Mouse (Mus musculus): ENCODE data around the gene Lrrc4. TPM values are rescaled to one million over a fixed set of nuclear protein-coding genes. Genes with fewer than 3 reads are reported as not detected.

Gene Lrrc4
- polyA plus RNA-seq, 2 experiments: 0.61 to 0.99 TPM

- H3K4me3 ChIP-seq (replicated peaks; ENCODE audit: low read length): no peak overlapping the region
- ATAC-seq (ENCODE audit: low FRiP score, low read depth) (no peak), DNase-seq (ENCODE audit: low spot score) (no peak)
- no peak overlapping the region for H3K27ac ChIP-seq (replicated peaks; ENCODE audit: low read depth, low read length)
- TF ChIP-seq POLR2A (IDR thresholded peaks at IDR 0.05; ENCODE audit: borderline replicate concordance, extremely low read depth, insufficient read depth, insufficient read length): no peak
- H3K27me3 ChIP-seq (ENCODE audit: control insufficient read depth, insufficient read depth, low read length): no peaks in the 10 kb centered on the region
- no peaks in the 10 kb centered on the region for H3K9me3 ChIP-seq (ENCODE audit: control insufficient read depth, low read length)
- no peak overlapping the region for H3K4me2 ChIP-seq (replicated peaks; ENCODE audit: low read depth, low read length, severe bottlenecking)
- H3K9ac ChIP-seq (ENCODE audit: low read depth, low read length, severe bottlenecking): no peak overlapping the region
- peaks cover 22% of the 10 kb centered on the region for H3K36me3 ChIP-seq (ENCODE audit: control insufficient read depth, insufficient read depth, low read length)
- no peaks in the 10 kb centered on the region for H3K4me1 ChIP-seq (ENCODE audit: control insufficient read depth, insufficient read depth, low read length)
- 45% methylated on average over 9 of the region's 9 CpGs for WGBS
Observed at GRCm38 (mm10) chr6:28795380-28795779, 36.2 kb downstream of the Lrrc4 start.

DNA sequence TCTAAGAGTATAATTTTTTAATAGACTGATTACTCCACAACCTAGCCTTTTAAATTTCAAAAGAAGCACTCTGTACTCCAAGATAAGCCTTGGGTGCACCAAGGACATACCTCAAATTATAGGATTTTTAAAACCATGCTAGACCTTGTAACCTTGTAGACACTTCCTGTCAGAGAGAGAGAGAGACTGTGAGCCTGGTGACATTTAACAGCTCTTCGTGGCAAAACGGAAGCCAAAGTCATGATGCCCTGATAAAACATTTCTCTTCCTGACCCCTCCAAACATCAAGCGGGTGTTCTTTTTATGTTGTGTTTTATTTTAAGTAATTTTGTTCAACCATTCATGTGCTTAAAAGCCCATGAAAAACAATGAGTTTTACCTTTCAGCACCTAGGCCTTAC, 39.7 kb downstream of the Lrrc4 start:
- H3K4me1 ChIP-seq (ENCODE audit: control insufficient read depth, insufficient read depth, low read length): no peaks in the 10 kb centered on the region
- no peak overlapping the region for H3K4me2 ChIP-seq (replicated peaks; ENCODE audit: low read depth, low read length, severe bottlenecking)
- DNase-seq (ENCODE audit: low spot score) (no peak), ATAC-seq (ENCODE audit: low FRiP score, low read depth) (no peak)
- no peaks in the 10 kb centered on the region for H3K9me3 ChIP-seq (ENCODE audit: control insufficient read depth, low read length)
- no peak overlapping the region for H3K9ac ChIP-seq (ENCODE audit: low read depth, low read length, severe bottlenecking)
- H3K27ac ChIP-seq (replicated peaks; ENCODE audit: low read depth, low read length): no peak overlapping the region
- no peak overlapping the region for H3K4me3 ChIP-seq (replicated peaks; ENCODE audit: low read length)
- peaks cover 12% of the 10 kb centered on the region for H3K36me3 ChIP-seq (ENCODE audit: control insufficient read depth, insufficient read depth, low read length)
- no peaks in the 10 kb centered on the region for H3K27me3 ChIP-seq (ENCODE audit: control insufficient read depth, insufficient read depth, low read length)
- TF ChIP-seq POLR2A (IDR thresholded peaks at IDR 0.05; ENCODE audit: borderline replicate concordance, extremely low read depth, insufficient read depth, insufficient read length): no peak
- 84% methylated on average over 3 of the region's 3 CpGs for WGBS

DNA sequence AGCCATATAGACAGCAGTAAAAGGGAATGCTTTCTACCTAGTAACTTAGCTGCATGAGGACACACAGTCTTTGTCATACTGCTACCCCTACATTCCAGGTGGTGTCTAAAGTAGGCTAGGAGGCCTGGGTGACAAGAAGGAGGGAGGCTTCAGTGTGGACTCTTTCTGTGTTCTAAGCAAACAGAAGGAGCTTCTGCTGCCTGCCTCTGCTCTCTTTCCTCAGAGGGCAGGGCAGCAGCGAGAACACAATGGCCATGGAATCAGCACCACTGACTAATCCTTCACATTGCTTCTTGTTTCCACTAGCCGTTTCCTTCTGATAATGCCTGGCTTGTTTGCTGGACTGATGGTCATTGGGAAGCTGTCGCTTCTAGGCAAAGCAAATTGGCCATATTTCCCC, 40.4 kb downstream of the Lrrc4 start:
- TF ChIP-seq POLR2A (IDR thresholded peaks at IDR 0.05; ENCODE audit: borderline replicate concordance, extremely low read depth, insufficient read depth, insufficient read length): no peak
- Histone ChIP-seq H3K4me2 (replicated peaks; ENCODE audit: low read depth, low read length, severe bottlenecking) (no peak overlapping the region), H3K4me1 (ENCODE audit: control insufficient read depth, insufficient read depth, low read length) (no peaks in the 10 kb centered on the region), H3K4me3 (replicated peaks; ENCODE audit: low read length) (no peak overlapping the region), H3K27me3 (ENCODE audit: control insufficient read depth, insufficient read depth, low read length) (no peaks in the 10 kb centered on the region), H3K36me3 (ENCODE audit: control insufficient read depth, insufficient read depth, low read length) (peaks cover 6% of the 10 kb centered on the region), H3K9ac (ENCODE audit: low read depth, low read length, severe bottlenecking) (no peak overlapping the region), H3K27ac (replicated peaks; ENCODE audit: low read depth, low read length) (no peak overlapping the region), H3K9me3 (ENCODE audit: control insufficient read depth, low read length) (no peaks in the 10 kb centered on the region)
- ATAC-seq (ENCODE audit: low FRiP score, low read depth) (no peak), DNase-seq (ENCODE audit: low spot score) (no peak)
- WGBS: 80% methylated on average over 3 of the region's 3 CpGs

DNA sequence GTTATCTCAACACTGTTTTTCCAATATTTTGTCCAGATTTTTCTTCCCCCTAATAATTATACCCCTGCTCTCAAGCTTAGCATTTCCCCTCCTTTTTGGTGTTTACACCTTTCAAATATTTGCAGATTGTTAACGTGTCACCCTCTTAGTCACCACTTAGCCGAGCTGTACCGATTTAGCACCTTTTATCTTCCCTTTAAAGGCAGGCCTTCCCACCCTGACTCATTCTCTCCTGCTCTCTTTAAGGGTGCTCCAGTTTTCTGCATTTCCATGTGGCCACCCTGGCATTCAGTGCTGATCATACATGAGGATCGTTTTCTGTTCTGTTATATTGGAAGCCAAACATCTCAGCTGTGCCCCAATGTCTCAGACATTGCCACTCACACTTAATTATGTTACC, 41.9 kb downstream of the Lrrc4 start:
- no peaks in the 10 kb centered on the region; the same call in 1 of the 2 replicates for H3K36me3 ChIP-seq (ENCODE audit: control insufficient read depth, insufficient read depth, low read length)
- H3K4me2 ChIP-seq (replicated peaks; ENCODE audit: low read depth, low read length, severe bottlenecking): no peak overlapping the region
- H3K27ac ChIP-seq (replicated peaks; ENCODE audit: low read depth, low read length): no peak overlapping the region
- no peak for ATAC-seq (ENCODE audit: low FRiP score, low read depth)
- 59% methylated on average over 4 of the region's 4 CpGs for WGBS
- TF ChIP-seq POLR2A (IDR thresholded peaks at IDR 0.05; ENCODE audit: borderline replicate concordance, extremely low read depth, insufficient read depth, insufficient read length): no peak
- H3K4me1 ChIP-seq (ENCODE audit: control insufficient read depth, insufficient read depth, low read length): peaks cover 4% of the 10 kb centered on the region; the same call in 1 of the 2 replicates
- H3K9ac ChIP-seq (ENCODE audit: low read depth, low read length, severe bottlenecking): no peak overlapping the region
- no peaks in the 10 kb centered on the region for H3K9me3 ChIP-seq (ENCODE audit: control insufficient read depth, low read length)
- DNase-seq (ENCODE audit: low spot score): no peak
- no peak overlapping the region for H3K4me3 ChIP-seq (replicated peaks; ENCODE audit: low read length)
- no peaks in the 10 kb centered on the region for H3K27me3 ChIP-seq (ENCODE audit: control insufficient read depth, insufficient read depth, low read length)

DNA sequence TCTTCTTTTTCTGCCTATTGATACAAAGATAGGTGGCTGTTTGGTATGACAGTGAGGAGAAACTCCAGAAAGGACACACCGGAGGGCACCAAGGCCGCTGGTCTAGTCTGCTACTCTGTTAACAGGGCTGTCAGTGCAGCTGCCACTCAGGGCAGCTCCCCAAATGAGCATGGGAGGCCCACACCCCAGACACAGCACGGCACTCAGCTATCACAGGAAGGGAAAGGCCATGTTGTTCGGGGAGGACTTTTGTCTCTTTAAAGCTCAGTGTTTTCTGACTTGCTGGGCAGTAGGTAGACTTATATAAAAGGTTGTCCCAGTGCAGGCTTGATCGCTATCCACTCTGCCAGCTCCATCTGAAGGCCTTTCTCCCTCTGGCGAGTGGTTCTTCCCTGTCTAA, 44.4 kb downstream of the Lrrc4 start:
- TF ChIP-seq POLR2A (IDR thresholded peaks at IDR 0.05; ENCODE audit: borderline replicate concordance, extremely low read depth, insufficient read depth, insufficient read length): no peak
- no peak for ATAC-seq (ENCODE audit: low FRiP score, low read depth)

DNA sequence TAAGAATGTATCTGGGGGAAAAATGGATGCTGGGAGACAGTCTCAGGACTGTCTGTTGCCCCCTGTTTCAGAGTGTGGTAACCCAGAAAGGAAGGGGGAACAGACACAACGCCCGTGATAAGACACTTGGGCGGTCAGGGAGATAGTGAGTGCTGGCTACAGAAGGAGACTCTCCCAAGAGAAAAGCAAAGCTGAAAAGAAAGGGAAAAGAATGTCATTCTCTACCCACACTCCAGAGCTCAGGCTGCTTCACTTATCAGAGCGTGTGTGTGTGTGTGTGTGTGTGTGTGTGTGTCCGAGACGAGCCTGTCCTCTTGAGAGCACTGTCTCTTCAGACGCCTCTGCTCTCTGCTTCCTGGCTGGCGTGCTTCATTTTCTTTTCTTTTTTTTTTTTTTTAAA, 45.8 kb downstream of the Lrrc4 start:
- no peak for ATAC-seq (ENCODE audit: low FRiP score, low read depth)
- 86% methylated on average over 8 of the region's 8 CpGs for WGBS

More for the DNA sequence above, 44.4 kb downstream of the Lrrc4 start:
- H3K27me3 ChIP-seq (ENCODE audit: control insufficient read depth, insufficient read depth, low read length): no peaks in the 10 kb centered on the region
- no peaks in the 10 kb centered on the region for H3K9me3 ChIP-seq (ENCODE audit: control insufficient read depth, low read length)
- no peak overlapping the region for H3K4me3 ChIP-seq (replicated peaks; ENCODE audit: low read length)
- no peaks in the 10 kb centered on the region for H3K36me3 ChIP-seq (ENCODE audit: control insufficient read depth, insufficient read depth, low read length)
- no peak overlapping the region for H3K9ac ChIP-seq (ENCODE audit: low read depth, low read length, severe bottlenecking)
- no peak for DNase-seq (ENCODE audit: low spot score)
- H3K4me2 ChIP-seq (replicated peaks; ENCODE audit: low read depth, low read length, severe bottlenecking): no peak overlapping the region
- H3K4me1 ChIP-seq (ENCODE audit: control insufficient read depth, insufficient read depth, low read length): peaks cover 4% of the 10 kb centered on the region; the same call in 1 of the 2 replicates
- no peak overlapping the region for H3K27ac ChIP-seq (replicated peaks; ENCODE audit: low read depth, low read length)
- WGBS: 68% methylated on average over 6 of the region's 6 CpGs

More for the DNA sequence above, 45.8 kb downstream of the Lrrc4 start:
- Histone ChIP-seq H3K4me3 (replicated peaks; ENCODE audit: low read length) (no peak overlapping the region), H3K27ac (replicated peaks; ENCODE audit: low read depth, low read length) (no peak overlapping the region), H3K27me3 (ENCODE audit: control insufficient read depth, insufficient read depth, low read length) (no peaks in the 10 kb centered on the region), H3K36me3 (ENCODE audit: control insufficient read depth, insufficient read depth, low read length) (no peaks in the 10 kb centered on the region), H3K9ac (ENCODE audit: low read depth, low read length, severe bottlenecking) (no peak overlapping the region), H3K9me3 (ENCODE audit: control insufficient read depth, low read length) (no peaks in the 10 kb centered on the region), H3K4me1 (ENCODE audit: control insufficient read depth, insufficient read depth, low read length) (peaks cover 4% of the 10 kb centered on the region; the same call in 1 of the 2 replicates), H3K4me2 (replicated peaks; ENCODE audit: low read depth, low read length, severe bottlenecking) (no peak overlapping the region)
- DNase-seq (ENCODE audit: low spot score): no peak
- TF ChIP-seq POLR2A (IDR thresholded peaks at IDR 0.05; ENCODE audit: borderline replicate concordance, extremely low read depth, insufficient read depth, insufficient read length): no peak

Measured in limb, embryonic 14.5 days (tissue).